Mouse (Mus musculus) MEL (cell line): ENCODE results near the gene Olfr449. TPM values are rescaled to one million over a fixed set of nuclear protein-coding genes. Genes with fewer than 3 reads are reported as not detected.

Experiments
- DNase-seq: peaks from one replicate; pipeline ENCODE4 v3.0.0; 2011; ENCODE audit warnings: low read depth, low spot score
- H3K27ac ChIP-seq: 2 replicates; pipeline ENCODE4 v1.5.1; 2012; ENCODE audit warnings: low read depth, mild to moderate bottlenecking, control low read depth, low read length, moderate library complexity; ENCODE audit not compliant: control insufficient read depth
- H3K27me3 ChIP-seq, 2 experiments: fragments of 150-350 bp in 1 of 2; sonication (generic) in 1 of 2; 2 replicates each; pipeline ENCODE4 v1.6.1; 2012; ENCODE audit warnings: low read length in 2 of 2, mild to moderate bottlenecking in 2 of 2, improper control_type of control experiment in 1 of 2, moderate library complexity in 1 of 2; ENCODE audit not compliant: insufficient read depth in 2 of 2, control insufficient read depth in 1 of 2
- H3K36me3 ChIP-seq, 2 experiments: 2 replicates each; pipeline ENCODE4 v1.6.1; 2012 to 2014; ENCODE audit warnings: low read length in 2 of 2, improper control_type of control experiment in 1 of 2, inconsistent platforms in 1 of 2, mild to moderate bottlenecking in 1 of 2; ENCODE audit not compliant: insufficient read depth in 2 of 2, control insufficient read depth in 1 of 2
- H3K4me1 ChIP-seq, 2 experiments: fragments of 150-350 bp in 1 of 2; sonication (generic) in 1 of 2; 2 replicates each; pipeline ENCODE4 v1.6.1; 2012; ENCODE audit warnings: low read length in 2 of 2, improper control_type of control experiment in 1 of 2, mild to moderate bottlenecking in 1 of 2; ENCODE audit not compliant: insufficient read depth in 2 of 2, control insufficient read depth in 1 of 2
- H3K4me3 ChIP-seq, 2 experiments: fragments of 150-350 bp in 1 of 2; sonication (generic) in 1 of 2; 2 replicates each; pipeline ENCODE4 v1.5.1; 2012; ENCODE audit warnings: low read depth in 2 of 2, low read length in 2 of 2, mild to moderate bottlenecking in 2 of 2, moderate library complexity in 2 of 2, control low read depth in 1 of 2, improper control_type of control experiment in 1 of 2; ENCODE audit not compliant: control insufficient read depth in 1 of 2, insufficient read depth in 1 of 2
- H3K79me2 ChIP-seq: 2 replicates; pipeline ENCODE4 v1.6.1; 2012; ENCODE audit warnings: mild to moderate bottlenecking, low read length, moderate library complexity; ENCODE audit not compliant: control insufficient read depth, poor library complexity, insufficient read depth
- H3K9ac ChIP-seq: 2 replicates; pipeline ENCODE4 v1.6.1; 2012; ENCODE audit warnings: low read depth, mild to moderate bottlenecking, control low read depth, low read length, moderate library complexity; ENCODE audit not compliant: control insufficient read depth, poor library complexity, severe bottlenecking
- H3K9me3 ChIP-seq: fragments of 150-350 bp; sonication (generic); replicated peaks from 2 replicates; pipeline ENCODE4 v1.6.1; 2012; ENCODE audit warnings: mild to moderate bottlenecking, low read length, improper control_type of control experiment, moderate library complexity; ENCODE audit not compliant: insufficient read depth
- BHLHE40 ChIP-seq: IDR thresholded peaks from 2 replicates; pipeline ENCODE4 v1.6.1; 2012; ENCODE audit warnings: low read depth, mild to moderate bottlenecking, inconsistent platforms, low read length, improper control_type of control experiment, borderline replicate concordance
- CHD2 ChIP-seq: IDR thresholded peaks from 2 replicates; pipeline ENCODE4 v1.6.1; 2011; ENCODE audit warnings: low read length, improper control_type of control experiment
- CTCF ChIP-seq, 3 experiments: IDR thresholded peaks in 2 of 3; conservative IDR thresholded peaks in 1 of 3; 2 replicates each; pipeline ENCODE4 v1.5.1; 2011 to 2012; ENCODE audit warnings: low read length in 3 of 3, low read depth in 2 of 3, mild to moderate bottlenecking in 2 of 3, improper control_type of control experiment in 1 of 3, inconsistent platforms in 1 of 3, mixed read lengths in 1 of 3, moderate library complexity in 1 of 3; ENCODE audit not compliant: control insufficient read depth in 1 of 3, insufficient read depth in 1 of 3, poor library complexity in 1 of 3, severe bottlenecking in 1 of 3
- ELF1 ChIP-seq: IDR thresholded peaks from 2 replicates; pipeline ENCODE4 v1.6.1; 2014; ENCODE audit warnings: low read depth, mild to moderate bottlenecking, inconsistent platforms, low read length, improper control_type of control experiment, moderate library complexity
- EP300 ChIP-seq, 2 experiments: IDR thresholded peaks; 2 replicates each; pipeline ENCODE4 v1.6.1; 2011; ENCODE audit warnings: improper control_type of control experiment in 2 of 2, low read length in 2 of 2, low read depth in 1 of 2, mild to moderate bottlenecking in 1 of 2
- KAT2A ChIP-seq: conservative IDR thresholded peaks from 2 replicates; pipeline ENCODE4 v1.6.1; 2012; ENCODE audit warnings: low read depth, low read length, improper control_type of control experiment, inconsistent platforms
- MEF2A ChIP-seq: IDR thresholded peaks from 2 replicates; pipeline ENCODE4 v1.6.1; 2014; ENCODE audit warnings: low read depth, mild to moderate bottlenecking, inconsistent platforms, low read length, improper control_type of control experiment; ENCODE audit not compliant: poor library complexity, insufficient replicate concordance, severe bottlenecking; ENCODE audit errors: extremely low read depth
- MYB ChIP-seq: IDR thresholded peaks from 2 replicates; pipeline ENCODE4 v1.6.1; 2011; ENCODE audit warnings: mild to moderate bottlenecking, low read depth, low read length, improper control_type of control experiment
- NELFE ChIP-seq: IDR thresholded peaks from 2 replicates; pipeline ENCODE4 v1.6.1; 2011; ENCODE audit warnings: low read depth, low read length, improper control_type of control experiment
- POLR2AphosphoS2 ChIP-seq: IDR thresholded peaks from 2 replicates; pipeline ENCODE4 v1.6.1; 2011; ENCODE audit warnings: low read length, improper control_type of control experiment
- RCOR1 ChIP-seq: IDR thresholded peaks from 2 replicates; pipeline ENCODE4 v1.6.1; 2012; ENCODE audit warnings: low read depth, mild to moderate bottlenecking, inconsistent platforms, low read length, improper control_type of control experiment
- SMC3 ChIP-seq: IDR thresholded peaks from 2 replicates; pipeline ENCODE4 v1.6.1; 2011; ENCODE audit warnings: low read depth, low read length, improper control_type of control experiment
- UBTF ChIP-seq: IDR thresholded peaks from 2 replicates; pipeline ENCODE4 v1.6.1; 2012; ENCODE audit warnings: low read depth, mild to moderate bottlenecking, inconsistent platforms, low read length, improper control_type of control experiment, moderate library complexity, borderline replicate concordance; ENCODE audit not compliant: insufficient read depth
- ZKSCAN1 ChIP-seq: IDR thresholded peaks from 2 replicates; pipeline ENCODE4 v1.6.1; 2012; ENCODE audit warnings: low read depth, mild to moderate bottlenecking, inconsistent platforms, low read length, improper control_type of control experiment, moderate library complexity
- ZMIZ1 ChIP-seq: IDR thresholded peaks from 2 replicates; pipeline ENCODE4 v1.6.1; 2012; ENCODE audit warnings: low read depth, mild to moderate bottlenecking, inconsistent platforms, low read length, improper control_type of control experiment, moderate library complexity
- polyA plus RNA-seq, 2 experiments: library from polyadenylated mRNA; stranded (reverse) in 1 of 2; unstranded in 1 of 2; fragments of >175 nt in 1 of 2; fragments of >200 nt in 1 of 2; gene quantifications; 2 replicates each; pipeline versions ENCODE4 v1.2.1 to v1.2.4; 2012; ENCODE audit warnings: low replicate concordance in 2 of 2, low read depth in 1 of 2; ENCODE audit not compliant: insufficient read length in 2 of 2, insufficient read depth in 1 of 2, missing spikeins in 1 of 2
- total RNA-seq: library from RNA; depleted of rRNA; stranded (reverse); fragments of 300-350 nt; gene quantifications from 2 replicates; pipeline ENCODE4 v1.2.3, GENCODE M21; 2012; rRNA removed

Gene Olfr449
- total and polyA plus RNA-seq, 3 experiments, result not detected

GRCm38 (mm10) chr6:42869695-42870094 is 35.5 kb downstream of the Olfr449 start:
- Histone ChIP-seq H3K36me3 (no peaks in the 10 kb centered on the region), H3K27me3 (no peaks in the 10 kb centered on the region), H3K79me2 (no peaks in the 10 kb centered on the region), H3K27ac (no peak overlapping the region), H3K4me1 (no peaks in the 10 kb centered on the region), H3K4me3 (no peak overlapping the region), H3K9me3 (no peaks in the 10 kb centered on the region), H3K9ac (no peak overlapping the region)
- DNase-seq, result no peak
- TF ChIP-seq EP300 (IDR thresholded peaks at IDR 0.05; ENCODE audit: low read depth in 1 of 2, low read length in 2 of 2) (no peak), KAT2A (no peak), ELF1 (no peak), MEF2A (no peak), ZKSCAN1 (no peak), BHLHE40 (no peak), UBTF (no peak), MYB (no peak), SMC3 (no peak), RCOR1 (no peak), POLR2AphosphoS2 (no peak), NELFE (no peak)

- Histone ChIP-seq H3K36me3 (no peaks in the 10 kb centered on the region), H3K9ac (no peak overlapping the region), H3K27me3 (no peaks in the 10 kb centered on the region), H3K4me3 (no peak overlapping the region), H3K9me3 (no peaks in the 10 kb centered on the region), H3K27ac (no peak overlapping the region), H3K79me2 (no peaks in the 10 kb centered on the region), H3K4me1 (no peaks in the 10 kb centered on the region)
- no peak for TF ChIP-seq ZMIZ1
- no peak for TF ChIP-seq CHD2
- no peak for TF ChIP-seq KAT2A
- no peak for TF ChIP-seq CTCF (IDR thresholded peaks at IDR 0.05 in 2 of 3, conservative IDR thresholded peaks at IDR 0.05 in 1 of 3; ENCODE audit: control insufficient read depth in 1 of 3, insufficient read depth in 1 of 3, low read depth in 2 of 3, low read length in 3 of 3, poor library complexity in 1 of 3, severe bottlenecking in 1 of 3)
- no peak for DNase-seq
Measured at GRCm38 (mm10) chr6:42876323-42876722, 42.1 kb downstream of the Olfr449 start.

Other genes starting within 250 kb of the Olfr449 start
- gene Tcaf3, start 236.7 kb upstream of the Olfr449 start, total RNA-seq, result not detected in 2 replicates
- gene Tcaf3, start 236.7 kb upstream of the Olfr449 start, polyA plus RNA-seq, result not detected
- gene Tcaf2, start 189.1 kb upstream of the Olfr449 start, total RNA-seq, result not detected in 2 replicates
- not detected for gene Tcaf2, start 189.1 kb upstream of the Olfr449 start, polyA plus RNA-seq
- gene Tcaf1, start 124.3 kb upstream of the Olfr449 start, total RNA-seq, result not detected in 2 replicates
- not detected for gene Tcaf1, start 124.3 kb upstream of the Olfr449 start, polyA plus RNA-seq
- not detected in 2 replicates for gene Olfr453, start 95.0 kb upstream of the Olfr449 start, total RNA-seq
- gene Olfr453, start 95.0 kb upstream of the Olfr449 start, polyA plus RNA-seq, result not detected
- not detected in 2 replicates for gene Olfr38, start 78.0 kb upstream of the Olfr449 start, total RNA-seq
- not detected for gene Olfr38, start 78.0 kb upstream of the Olfr449 start, polyA plus RNA-seq
- not detected in 2 replicates for gene Olfr452, start 49.3 kb upstream of the Olfr449 start, total RNA-seq
- not detected for gene Olfr452, start 49.3 kb upstream of the Olfr449 start, polyA plus RNA-seq
- gene Olfr450, start 22.4 kb upstream of the Olfr449 start, total RNA-seq, result not detected in 2 replicates
- not detected for gene Olfr450, start 22.4 kb upstream of the Olfr449 start, polyA plus RNA-seq
- gene Olfr448, start 56.1 kb downstream of the Olfr449 start, total RNA-seq, result not detected in 2 replicates
- not detected for gene Olfr448, start 56.1 kb downstream of the Olfr449 start, polyA plus RNA-seq
- not detected in 2 replicates for gene Olfr447, start 74.5 kb downstream of the Olfr449 start, total RNA-seq
- not detected for gene Olfr447, start 74.5 kb downstream of the Olfr449 start, polyA plus RNA-seq
- gene Olfr446, start 87.0 kb downstream of the Olfr449 start, total RNA-seq, result not detected in 2 replicates
- under 1 TPM in 1 of 2 experiments, not detected in 1; 0.01 TPM for gene Olfr446, start 87.0 kb downstream of the Olfr449 start, polyA plus RNA-seq
- gene Olfr444, start 114.7 kb downstream of the Olfr449 start, total RNA-seq, result not detected in 2 replicates
- not detected for gene Olfr444, start 114.7 kb downstream of the Olfr449 start, polyA plus RNA-seq